Mouse (Mus musculus) left cerebral cortex, postnatal 4 days (tissue): ENCODE measurements around the gene Cfap77. TPM values are rescaled to one million over a fixed set of nuclear protein-coding genes. Genes with fewer than 3 reads are reported as not detected.

ENCODE experiments used
- DNase-seq: peaks from one replicate; pipeline ENCODE4 v3.0.0-alpha.2; 2022
- intact Hi-C: fragments of 180-260 bp; cut with DNase I; formaldehyde crosslinking; loops from one replicate; pipeline ENCODE4 v1.15.1; 2025
- total RNA-seq, 2 experiments: library from RNA; stranded (reverse); gene quantifications; 2 replicates each; pipeline ENCODE4 v1.2.3; 2021

The Cfap77 gene
- total RNA-seq, 2 experiments from 2014 or later = 1.0 to 1.5 TPM

DNA sequence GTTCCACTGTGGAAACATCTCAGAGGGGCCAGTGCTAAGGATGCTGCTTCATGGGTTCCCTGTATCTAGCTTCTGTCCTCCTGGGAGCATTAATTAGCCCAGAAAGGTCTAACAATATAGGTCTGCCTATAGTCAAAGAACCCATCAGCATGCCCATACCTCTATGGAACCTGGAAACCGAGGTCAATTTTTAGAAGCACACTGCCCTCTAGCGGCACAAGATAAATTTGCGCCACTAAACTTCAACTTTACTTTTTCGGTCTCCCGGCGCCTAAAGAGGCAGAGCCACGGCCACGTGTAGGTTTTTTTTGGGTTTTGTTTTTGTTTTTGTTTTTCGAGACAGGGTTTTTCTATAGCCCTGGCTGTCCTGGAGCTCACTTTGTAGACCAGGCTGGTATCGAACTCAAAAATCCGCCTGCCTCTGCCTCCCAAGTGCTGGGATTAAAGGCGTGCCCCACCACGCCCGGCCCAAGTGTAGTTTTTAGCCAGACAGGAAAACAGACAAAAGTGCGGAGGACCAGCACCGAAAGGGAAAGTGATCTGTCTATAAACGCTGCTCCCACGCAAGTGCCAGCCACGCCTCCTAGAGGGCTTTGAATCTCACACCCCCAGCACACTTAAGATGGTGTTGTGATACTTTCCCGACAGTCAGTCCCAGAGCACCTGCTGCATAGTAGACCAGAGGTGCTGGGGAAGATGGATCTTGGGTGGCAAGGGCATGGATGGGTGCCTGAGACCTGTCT is 893 bp downstream of the Cfap77 start:
- intact Hi-C loops = loop anchor here (1.0 to 5.0 kb wide), 2 partner anchors 130 to 297 kb away; no protein-coding TSS in a partner anchor
- DNase-seq = peak; percentile 57

DNA sequence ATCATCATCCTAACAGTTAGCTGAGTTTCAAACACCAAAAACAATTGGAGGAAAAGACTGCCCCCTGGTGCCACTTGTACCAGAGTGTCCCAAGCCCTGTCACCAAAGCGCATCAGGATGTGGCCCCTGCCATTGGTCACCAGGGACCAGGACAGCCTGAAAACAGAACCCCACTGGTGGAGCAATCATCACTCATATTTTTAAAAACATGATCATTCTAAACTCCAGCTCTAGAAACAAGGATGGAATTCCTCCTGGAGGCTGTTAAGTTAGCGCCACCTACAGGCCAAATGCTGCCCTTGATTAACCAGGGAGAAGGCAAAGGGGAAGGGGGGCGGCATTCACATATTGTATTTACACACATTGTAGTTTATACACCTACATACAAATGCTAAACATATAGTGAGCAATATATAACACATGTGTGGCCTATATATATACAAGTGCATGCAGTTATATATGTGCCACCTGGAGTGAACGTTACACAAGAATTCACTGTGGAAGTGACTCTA is 1.9 kb downstream of the Cfap77 start:
- peak; percentile 76 for DNase-seq
- intact Hi-C loops = loop anchor here (1.0 to 5.0 kb wide), 2 partner anchors 129 to 296 kb away; no protein-coding TSS in a partner anchor

DNA sequence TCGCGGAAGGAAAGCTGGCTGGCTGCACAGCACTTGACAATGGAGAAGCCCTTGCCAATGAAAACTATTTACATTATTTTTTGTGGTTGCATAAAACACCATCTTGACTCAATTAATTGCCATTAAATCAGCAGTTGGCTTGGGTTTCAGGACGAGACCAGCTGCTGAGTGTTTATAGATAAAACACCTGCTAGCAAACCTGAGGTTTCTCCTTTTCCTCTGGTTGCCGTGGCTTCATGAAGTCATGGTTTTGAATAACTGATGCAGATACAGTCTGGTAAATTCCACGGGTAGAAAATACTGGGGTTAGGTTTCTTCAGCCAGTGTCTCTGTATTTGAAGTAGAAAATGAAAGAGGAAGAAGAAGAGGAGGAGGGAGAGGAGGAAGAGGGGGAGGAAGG is 2.9 kb downstream of the Cfap77 start:
- no peak for DNase-seq
- intact Hi-C loops = loop anchor here (5.0 kb wide), 1 partner anchor 295 kb away; no protein-coding TSS in a partner anchor

DNA sequence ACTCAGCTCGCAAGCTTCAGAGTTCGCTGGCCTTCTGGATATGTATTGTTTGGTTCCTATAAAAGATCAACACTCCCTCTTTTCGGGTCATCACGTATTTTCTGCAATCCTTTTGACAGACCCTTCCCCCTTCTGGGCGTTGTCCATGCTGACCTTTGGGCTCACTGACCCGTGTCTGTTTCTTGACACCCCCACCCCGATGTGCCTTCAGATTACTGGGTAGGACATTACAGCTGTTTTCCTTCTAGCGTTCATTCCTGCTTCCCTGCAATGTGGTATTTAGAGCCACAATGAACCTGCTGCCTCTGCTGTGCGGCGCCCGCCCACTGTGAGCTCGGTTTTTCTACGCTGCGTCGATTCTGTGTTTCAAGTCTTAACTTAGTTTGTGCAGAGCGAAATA is 8.7 kb downstream of the Cfap77 start:
- intact Hi-C loops = no loop called here

DNA sequence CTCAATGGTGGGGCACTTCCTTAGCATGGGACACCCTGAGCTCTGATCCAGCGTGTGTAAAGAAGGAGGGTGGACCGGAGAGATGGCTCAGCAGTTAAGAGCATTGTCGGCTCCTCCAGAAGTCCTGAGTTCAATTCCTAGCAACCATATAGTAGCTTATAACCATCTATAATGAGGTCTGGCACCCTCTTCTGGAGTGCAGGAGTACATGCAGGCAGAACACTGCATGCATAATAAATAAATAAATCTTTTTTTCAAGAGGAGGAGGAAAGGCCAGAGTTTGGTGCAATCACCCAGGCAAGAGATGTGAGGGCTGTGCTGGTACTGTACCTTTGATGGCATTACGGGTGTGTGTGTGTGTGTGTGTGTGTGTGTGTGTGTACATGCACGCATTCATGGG is 12.7 kb downstream of the Cfap77 start:
- DNase-seq = no peak
- intact Hi-C loops = no loop called here

More for the DNA sequence above, 8.7 kb downstream of the Cfap77 start:
- no peak for DNase-seq

DNA sequence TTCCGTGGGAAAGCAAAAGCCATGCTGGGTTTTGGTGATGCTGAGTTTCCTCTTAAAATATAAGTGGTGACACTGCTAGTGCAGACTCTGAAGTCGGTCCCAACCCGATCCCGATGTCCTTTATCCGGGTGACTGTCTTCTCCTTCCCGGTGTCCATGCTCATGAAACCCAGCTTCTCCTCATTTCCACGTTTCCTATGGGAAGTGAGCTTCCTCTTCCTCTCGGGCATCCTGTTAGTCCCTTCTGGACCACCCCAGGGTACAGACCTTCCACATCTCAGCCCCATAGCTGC is 13.4 kb downstream of the Cfap77 start:
- intact Hi-C loops = no loop called here
- no peak for DNase-seq

DNA sequence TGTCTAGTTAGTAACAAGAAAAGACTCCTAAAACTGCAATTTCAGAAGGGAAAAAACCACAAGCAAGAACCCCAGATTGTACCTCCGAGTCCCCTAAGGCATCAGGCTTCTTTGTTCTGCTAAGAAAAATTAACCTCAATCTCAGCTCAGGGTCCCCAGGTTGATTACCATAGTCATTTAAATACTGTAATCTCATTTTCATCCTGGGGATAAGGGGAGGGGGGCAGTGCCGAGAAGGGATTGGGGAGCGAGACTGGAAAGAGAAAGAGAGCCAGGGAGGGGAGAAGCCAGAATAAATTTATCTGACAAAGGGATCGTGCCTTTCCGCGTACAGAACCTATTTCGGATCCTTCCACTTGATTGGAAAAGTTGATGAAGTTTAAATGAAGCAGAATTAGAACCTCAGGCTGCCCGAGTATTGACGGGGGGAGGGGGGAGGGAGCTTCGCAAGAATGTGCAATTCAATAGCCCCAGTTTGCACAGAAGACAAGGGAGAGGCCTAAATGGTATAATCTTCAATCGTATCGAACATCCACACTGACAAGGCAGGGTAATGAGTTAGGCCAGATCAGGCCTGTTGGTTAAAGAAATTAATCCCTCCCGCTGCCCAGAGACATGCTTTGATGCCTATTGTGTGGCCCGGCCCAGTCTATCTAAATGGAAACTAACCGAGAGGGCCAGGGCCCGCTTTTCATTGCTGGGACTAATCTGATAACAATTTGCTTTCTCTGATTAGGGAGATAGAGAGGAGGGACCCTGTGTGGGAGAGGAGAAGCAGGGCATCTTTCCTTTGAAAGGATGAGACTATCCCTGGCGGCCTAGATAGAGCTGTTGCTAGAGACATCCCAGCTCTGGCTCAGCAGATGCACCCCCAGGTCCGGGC is 14.0 kb downstream of the Cfap77 start:
- intact Hi-C loops = no loop called here
- DNase-seq = no peak

DNA sequence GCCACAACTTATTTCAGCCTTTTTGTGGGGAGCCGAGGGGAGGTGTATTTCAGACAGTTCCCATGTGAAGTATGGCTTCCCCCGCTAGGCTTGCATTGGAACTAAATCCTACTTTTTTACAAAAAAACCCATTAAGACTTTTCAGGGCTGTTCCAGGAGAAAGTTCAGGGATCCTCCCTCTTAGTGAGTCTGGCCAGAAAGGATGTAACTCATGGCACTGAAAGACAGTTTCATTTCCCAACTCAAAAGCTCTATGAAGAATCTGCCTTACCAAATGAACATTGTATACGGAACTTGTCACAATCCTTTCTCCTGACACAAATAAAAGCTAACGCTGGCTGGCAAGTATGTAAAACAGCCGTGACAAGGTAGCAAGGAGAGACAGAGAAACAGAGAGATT is 15.1 kb downstream of the Cfap77 start:
- no peak for DNase-seq
- intact Hi-C loops = no loop called here

DNA sequence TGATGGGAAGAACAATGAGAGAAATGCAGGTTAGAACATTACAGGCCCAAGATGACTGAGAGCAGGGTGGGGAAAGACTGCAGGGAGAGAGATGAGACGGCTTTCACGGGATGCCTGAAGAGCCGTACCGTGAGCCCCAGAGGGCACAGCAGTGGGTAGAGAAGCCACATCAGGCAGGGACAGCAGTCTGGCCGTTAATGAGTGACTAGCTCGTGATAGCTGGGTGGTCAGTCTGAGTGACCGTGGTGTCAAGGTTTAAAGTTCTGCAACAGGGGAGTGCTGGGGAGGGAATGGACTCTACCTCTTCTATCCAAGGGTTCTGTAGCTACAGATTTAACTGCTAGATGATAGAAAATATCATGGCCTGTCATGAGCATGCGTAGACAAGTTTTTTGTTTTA is 19.2 kb downstream of the Cfap77 start:
- DNase-seq = no peak
- intact Hi-C loops = no loop called here

DNA sequence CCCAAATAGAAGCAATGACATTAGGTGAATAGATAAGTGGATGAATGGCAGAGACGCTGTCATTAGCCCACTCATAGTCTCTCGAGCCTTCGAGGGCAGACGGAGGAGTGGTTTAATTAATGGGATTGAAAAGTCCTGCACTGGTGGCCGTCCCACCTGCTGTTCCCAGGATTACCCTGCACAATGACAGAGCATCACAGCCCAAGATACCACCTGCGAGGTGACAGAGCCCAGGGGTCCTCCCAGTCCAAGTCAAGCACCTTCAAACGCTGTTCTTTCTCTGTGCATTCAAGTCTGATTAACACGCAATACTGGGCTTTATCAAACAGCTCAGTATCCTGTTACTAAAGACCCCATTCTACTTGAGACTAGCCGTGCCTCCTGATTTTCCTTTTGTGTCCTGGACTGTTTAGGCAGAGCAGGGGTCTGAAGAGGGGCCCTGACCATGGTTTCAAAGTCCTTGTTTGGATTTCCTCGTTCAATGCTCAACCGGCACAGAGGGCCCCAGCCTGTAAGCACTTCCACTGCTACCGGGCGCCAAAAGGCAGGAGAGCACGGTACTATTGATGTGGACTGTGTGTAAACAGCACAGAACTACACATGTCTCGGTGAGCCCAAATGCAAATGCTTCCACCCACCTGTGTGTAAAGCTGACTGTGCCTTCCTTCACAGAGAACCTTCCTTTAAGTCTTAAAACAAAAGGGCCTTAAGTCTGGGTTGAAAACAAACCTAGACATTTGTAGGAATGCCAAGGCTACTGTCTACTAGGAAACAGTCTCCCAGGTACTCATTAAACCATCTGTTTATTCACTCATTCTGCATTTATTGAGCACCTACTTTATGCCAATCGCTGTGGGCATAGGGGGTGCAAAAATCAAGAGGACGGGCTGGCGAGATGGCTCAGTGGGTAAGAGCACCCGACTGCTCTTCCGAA is 20.1 kb downstream of the Cfap77 start:
- intact Hi-C loops = no loop called here
- no peak for DNase-seq

DNA sequence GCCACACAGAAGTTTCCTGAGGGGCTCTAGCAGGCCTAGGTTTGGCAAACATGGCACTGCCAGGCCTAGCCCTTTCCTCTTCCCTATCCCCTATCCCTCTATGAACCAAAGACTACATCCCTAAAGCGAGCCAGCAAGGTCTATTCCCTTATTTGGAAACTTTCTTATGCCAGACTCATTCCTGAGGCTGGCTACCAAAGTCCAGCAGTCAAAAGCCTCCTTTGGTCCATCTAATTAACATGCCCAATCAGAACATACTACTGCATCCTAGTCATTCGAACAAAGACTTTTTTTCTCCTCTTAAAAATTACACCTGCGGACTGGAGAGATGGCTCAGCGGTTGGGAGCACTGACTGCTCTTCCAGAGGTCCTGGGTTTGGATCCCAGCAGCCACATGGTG is 22.9 kb downstream of the Cfap77 start:
- intact Hi-C loops = no loop called here
- DNase-seq = no peak

DNA sequence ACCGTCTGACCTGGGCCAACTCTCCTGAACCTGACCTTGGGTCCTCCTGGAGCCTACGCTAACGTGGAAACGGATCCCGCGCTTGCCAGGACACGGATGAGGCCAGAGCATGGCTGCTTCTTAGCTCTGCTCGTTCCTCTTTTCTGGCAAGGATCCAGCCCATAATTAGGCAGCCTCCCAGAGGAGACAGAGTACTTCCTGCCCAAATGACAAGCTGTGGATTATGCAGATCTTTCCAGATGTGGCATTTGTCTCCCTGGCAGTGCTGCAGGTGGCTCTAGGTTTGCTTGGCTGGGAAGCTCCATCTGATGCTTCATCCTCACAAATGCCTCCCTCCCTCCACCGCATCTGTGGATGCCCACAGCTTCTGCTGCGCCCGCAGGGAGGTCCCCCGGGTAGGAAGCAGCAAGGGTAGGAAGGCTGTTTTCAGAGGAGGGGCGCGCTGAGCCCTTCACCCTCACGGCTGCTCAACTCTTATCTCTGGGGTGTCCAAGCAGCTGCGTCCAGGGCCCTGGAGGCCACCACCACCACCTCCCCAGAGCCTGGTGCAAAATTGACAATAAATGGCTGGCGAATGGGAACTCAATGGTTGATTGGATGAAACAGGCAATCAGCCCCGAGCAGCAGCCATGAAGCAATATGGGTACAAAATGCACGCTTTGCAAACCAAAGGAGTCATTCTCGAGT is 24.7 kb downstream of the Cfap77 start:
- DNase-seq = peak; percentile 53
- intact Hi-C loops = no loop called here

DNA sequence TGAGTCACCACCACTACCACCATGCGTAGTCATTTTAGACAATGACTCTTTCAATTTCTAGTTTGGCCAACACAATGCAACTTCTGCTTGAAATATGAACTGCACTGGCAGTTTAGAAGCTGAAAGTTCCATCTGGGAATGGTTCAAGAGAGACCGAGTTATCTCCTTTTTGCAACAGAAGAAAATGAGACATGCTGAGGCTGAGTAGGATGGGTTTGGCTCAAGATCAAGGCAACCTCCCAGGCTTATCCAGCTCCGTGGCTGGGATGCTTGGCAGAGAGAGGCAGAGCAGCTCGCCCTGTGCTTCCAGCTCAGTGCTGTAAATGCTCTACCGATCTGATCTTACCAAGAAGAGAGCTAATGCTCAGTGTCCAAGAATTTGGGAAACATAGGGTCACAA is 29.6 kb downstream of the Cfap77 start:
- intact Hi-C loops = no loop called here
- no peak for DNase-seq

DNA sequence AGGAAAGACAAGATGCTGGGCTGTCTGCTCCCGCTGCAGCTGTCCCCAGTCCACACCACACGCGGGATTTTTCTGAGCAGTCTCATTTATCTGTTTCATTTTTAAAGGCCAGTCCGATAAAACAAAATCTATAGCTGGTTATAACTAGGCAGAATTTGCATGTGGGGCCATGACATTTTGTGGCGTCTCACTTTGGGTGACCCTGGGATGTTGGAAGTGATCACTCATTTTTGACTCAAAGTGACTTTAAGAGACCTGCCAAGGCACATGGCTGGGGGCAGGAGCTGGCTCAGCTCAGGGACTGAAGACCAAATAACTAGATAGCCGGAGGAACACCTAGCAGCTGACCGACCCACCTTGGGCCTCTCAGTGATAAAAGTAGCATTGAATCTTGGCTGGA is 31.9 kb downstream of the Cfap77 start:
- intact Hi-C loops = no loop called here

DNA sequence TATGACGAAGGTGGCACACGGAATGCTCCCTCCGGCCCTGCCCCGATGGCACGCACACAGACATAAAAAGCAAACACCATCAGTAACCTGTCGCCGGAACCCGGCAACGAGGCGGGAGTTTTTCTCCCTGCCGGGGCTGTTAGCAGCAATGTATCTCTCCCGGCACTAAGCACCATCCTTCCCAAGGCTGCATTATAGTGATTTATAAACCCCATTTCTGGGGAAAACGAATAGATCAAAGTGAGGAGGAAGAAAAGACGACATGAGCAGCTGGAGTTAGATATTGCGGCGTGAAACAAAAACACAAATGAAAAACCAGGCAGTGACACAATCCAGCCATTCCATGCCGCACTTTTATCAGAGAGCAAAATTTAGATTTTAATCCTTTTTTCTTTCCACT is 33.8 kb downstream of the Cfap77 start:
- no peak for DNase-seq
- intact Hi-C loops = no loop called here

More for the DNA sequence above, 31.9 kb downstream of the Cfap77 start:
- DNase-seq = no peak

DNA sequence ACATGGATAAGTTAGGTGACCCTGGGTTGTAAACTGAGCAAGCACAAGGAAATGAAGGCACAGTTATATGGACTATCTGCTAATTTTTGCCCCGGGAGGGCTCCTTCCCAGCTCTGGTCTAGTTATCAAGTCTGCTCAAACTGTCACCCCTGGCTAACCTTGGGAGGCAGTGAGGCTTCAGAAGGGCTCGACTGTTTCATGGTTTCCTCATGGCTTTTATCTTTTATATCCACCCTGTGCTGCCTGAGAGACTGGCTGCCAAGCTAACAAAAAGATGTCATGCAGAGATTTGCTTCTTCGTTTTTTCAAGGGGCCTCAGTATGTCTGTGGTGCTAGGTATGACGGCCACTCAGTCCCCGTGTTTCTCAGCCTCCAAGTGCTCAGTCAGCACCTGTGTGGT is 36.2 kb downstream of the Cfap77 start:
- DNase-seq = no peak
- intact Hi-C loops = no loop called here

DNA sequence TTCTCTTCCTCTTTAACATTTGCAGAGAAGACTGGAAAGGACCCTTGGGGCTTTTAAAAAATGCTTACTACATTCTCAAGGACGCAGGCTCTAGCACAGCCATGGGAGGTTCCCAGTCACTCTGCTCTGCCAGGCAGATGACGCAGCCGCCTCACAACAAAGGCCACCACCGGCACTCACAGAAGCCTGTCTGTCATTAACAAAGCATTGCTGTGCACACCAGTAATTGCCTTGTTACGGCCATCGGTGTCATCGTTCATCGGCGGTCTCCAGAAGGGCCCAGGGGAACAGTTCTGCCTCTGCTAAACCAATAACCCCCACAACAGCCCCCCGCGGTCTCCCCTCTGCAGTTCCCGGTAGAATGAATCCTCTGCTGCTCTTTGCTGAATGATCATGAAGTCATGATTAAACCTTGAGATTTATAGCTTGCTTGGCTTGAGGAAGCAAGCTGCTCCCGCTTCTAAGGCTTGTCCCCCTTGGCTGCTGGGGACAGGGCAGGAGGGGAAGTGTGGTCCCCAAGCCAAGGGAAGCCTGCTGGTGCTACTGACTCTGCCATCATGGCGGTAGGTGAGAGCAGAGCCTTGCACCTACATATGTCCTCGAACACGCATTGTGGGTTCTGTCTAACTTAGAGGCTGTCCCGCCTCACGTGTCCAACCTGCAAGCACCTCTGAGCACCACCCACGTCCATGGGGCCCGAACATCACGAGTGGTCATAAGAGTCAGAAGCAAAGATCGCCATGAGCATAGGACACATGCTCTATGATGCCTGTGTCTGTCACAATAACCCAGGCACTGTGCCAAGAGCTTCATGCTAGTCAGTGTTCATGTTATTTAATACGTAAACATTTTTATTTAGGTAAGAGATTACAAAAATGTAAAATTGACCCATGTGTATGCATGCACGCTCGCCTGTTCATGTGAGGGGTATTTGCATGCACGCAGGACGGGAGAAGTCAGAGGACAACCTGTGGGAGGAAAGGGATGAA is 38.0 kb downstream of the Cfap77 start:
- intact Hi-C loops = no loop called here
- DNase-seq = peak; percentile 14

DNA sequence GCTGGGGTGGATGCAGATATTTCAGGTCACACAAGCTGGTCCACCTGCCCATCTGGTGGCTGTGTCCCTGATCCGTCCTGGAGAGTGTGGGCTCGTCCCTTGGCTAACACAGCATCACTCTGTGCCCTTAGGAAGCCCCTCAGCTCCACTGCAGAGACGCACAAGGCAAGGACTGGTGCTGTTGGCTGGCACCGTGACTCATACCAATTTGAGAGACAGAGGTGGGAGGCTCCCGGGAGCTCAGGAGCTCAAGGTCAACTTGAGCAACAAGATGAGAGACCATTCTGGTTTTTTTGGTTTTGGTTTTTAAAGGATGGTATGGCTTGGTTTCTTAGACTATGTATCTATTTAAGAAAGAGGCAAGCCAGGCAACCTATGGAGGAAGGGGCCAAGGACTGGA is 42.3 kb downstream of the Cfap77 start:
- DNase-seq = no peak
- intact Hi-C loops = no loop called here

DNA sequence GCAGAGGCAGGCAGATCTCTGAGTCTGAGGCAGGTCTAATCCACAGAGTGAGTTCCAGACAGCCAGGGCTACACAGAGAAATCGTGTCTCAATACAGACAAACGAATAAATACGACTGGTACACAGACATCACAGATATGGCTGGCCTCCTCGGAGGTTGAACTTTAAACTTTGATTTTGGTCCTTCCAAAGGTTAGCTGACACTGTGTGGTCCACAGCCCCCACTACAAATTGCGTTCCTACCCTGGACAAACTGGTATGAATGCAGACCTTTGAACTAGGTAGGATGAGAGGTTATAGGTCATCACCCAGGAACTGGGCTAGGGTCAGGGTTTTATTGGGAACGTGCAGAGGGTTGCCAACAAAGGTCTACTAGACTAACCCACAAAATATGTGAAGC is 47.2 kb downstream of the Cfap77 start:
- intact Hi-C loops = no loop called here
- no peak for DNase-seq
